Mouse (Mus musculus) lung, adult 2 months (tissue): ENCODE results near the gene Trim43a.
"Not testable (repeated sequence)": the region's sequence is repeated elsewhere in the genome, so short reads cannot be mapped to it uniquely, and the experiment has no call there.

ENCODE experiments used
- CTCF ChIP-seq: fragments of 200-500 bp; IDR thresholded peaks from 2 replicates; pipeline ENCODE4 v1.5.1; 2011; ENCODE audit warnings: mild to moderate bottlenecking, low read length, control low read depth; ENCODE audit not compliant: insufficient read depth
- POLR2A ChIP-seq: fragments of 200-500 bp; IDR thresholded peaks from 2 replicates; pipeline ENCODE4 v1.6.1; 2011; ENCODE audit warnings: low read depth, mild to moderate bottlenecking, control low read depth, low read length, borderline replicate concordance; ENCODE audit errors: extremely low read depth

GRCm38 (mm10) chr9:88561476-88561875, 19.2 kb upstream of the Trim43a start:
- not testable (repeated sequence) for TF ChIP-seq CTCF, POLR2A
